Mouse (Mus musculus) splenic B cell, adult 2 months (primary cell): ENCODE measurements around the gene Tmem229b.
"Not testable (repeated sequence)": the region's sequence is repeated elsewhere in the genome, so short reads cannot be mapped to it uniquely, and the experiment has no call there.

Source experiments
- DNase-seq: peaks from one replicate; pipeline ENCODE4 v3.0.0-alpha.2; 2011; ENCODE audit warnings: low read depth, low spot score
- H3K27me3 ChIP-seq: 2 replicates; pipeline ENCODE4 v1.6.1; 2012; ENCODE audit warnings: mild to moderate bottlenecking, low read length, moderate library complexity, mixed read lengths; ENCODE audit not compliant: control insufficient read depth, poor library complexity, insufficient read depth, severe bottlenecking
- H3K36me3 ChIP-seq: 2 replicates; pipeline ENCODE4 v1.6.1; 2012; ENCODE audit warnings: mild to moderate bottlenecking, low read length, moderate library complexity, mixed read lengths; ENCODE audit not compliant: control insufficient read depth, poor library complexity, insufficient read depth, severe bottlenecking

The Tmem229b gene

GRCm38 (mm10) chr12:79028911-79029861, 21.8 kb upstream of the Tmem229b start, which contains the start of gene Plekhh1:
Gene Plekhh1 (plus strand): TSS chr12:79029163.
- peak; percentile 52 for DNase-seq
- Histone ChIP-seq H3K27me3 (no peaks in the 10 kb centered on the region), H3K36me3 (no peaks in the 10 kb centered on the region)

- not testable (repeated sequence) for H3K36me3 ChIP-seq, DNase-seq, H3K27me3 ChIP-seq
Observed at GRCm38 (mm10) chr12:79027526-79027925, 20.1 kb upstream of the Tmem229b start.

- Histone ChIP-seq H3K36me3 (no peaks in the 10 kb centered on the region), H3K27me3 (no peaks in the 10 kb centered on the region)
- peak; percentile 54 for DNase-seq
Observed at GRCm38 (mm10) chr12:79022882-79023281, 15.5 kb upstream of the Tmem229b start.

GRCm38 (mm10) chr12:79021902-79022301, 14.5 kb upstream of the Tmem229b start:
- H3K36me3 ChIP-seq, result no peaks in the 10 kb centered on the region
- no peaks in the 10 kb centered on the region for H3K27me3 ChIP-seq
- no peak for DNase-seq

- peak; percentile 45 for DNase-seq
- Histone ChIP-seq H3K27me3 (no peaks in the 10 kb centered on the region), H3K36me3 (no peaks in the 10 kb centered on the region)
Observed at GRCm38 (mm10) chr12:79017994-79018399, 10.6 kb upstream of the Tmem229b start.

GRCm38 (mm10) chr12:79016109-79016508, 8.7 kb upstream of the Tmem229b start:
- no peak for DNase-seq
- no peaks in the 10 kb centered on the region for H3K27me3 ChIP-seq
- no peaks in the 10 kb centered on the region for H3K36me3 ChIP-seq

GRCm38 (mm10) chr12:79010569-79010968, 3.1 kb upstream of the Tmem229b start:
- DNase-seq, result no peak

GRCm38 (mm10) chr12:79006478-79007125, 825 bp downstream of the Tmem229b start:
- DNase-seq, result peak; percentile 60
- no peaks in the 10 kb centered on the region for H3K36me3 ChIP-seq

More at GRCm38 (mm10) chr12:79010569-79010968, 3.1 kb upstream of the Tmem229b start:
- H3K27me3 ChIP-seq, result no peaks in the 10 kb centered on the region
- H3K36me3 ChIP-seq, result no peaks in the 10 kb centered on the region

GRCm38 (mm10) chr12:79006076-79006475, 1.4 kb downstream of the Tmem229b start:
- H3K36me3 ChIP-seq, result no peaks in the 10 kb centered on the region
- no peaks in the 10 kb centered on the region for H3K27me3 ChIP-seq
- no peak for DNase-seq

More at GRCm38 (mm10) chr12:79006478-79007125, 825 bp downstream of the Tmem229b start:
- no peaks in the 10 kb centered on the region for H3K27me3 ChIP-seq

GRCm38 (mm10) chr12:79005456-79005855, 2.0 kb downstream of the Tmem229b start:
- no peak for DNase-seq
- H3K27me3 ChIP-seq, result no peaks in the 10 kb centered on the region
- H3K36me3 ChIP-seq, result no peaks in the 10 kb centered on the region

- Histone ChIP-seq H3K27me3 (no peaks in the 10 kb centered on the region), H3K36me3 (no peaks in the 10 kb centered on the region)
- no peak for DNase-seq
Observed at GRCm38 (mm10) chr12:79002978-79003377, 4.4 kb downstream of the Tmem229b start.

GRCm38 (mm10) chr12:79002406-79002805, 5.0 kb downstream of the Tmem229b start:
- no peaks in the 10 kb centered on the region for H3K36me3 ChIP-seq
- no peaks in the 10 kb centered on the region for H3K27me3 ChIP-seq

GRCm38 (mm10) chr12:78996711-78997110, 10.7 kb downstream of the Tmem229b start:
- no peaks in the 10 kb centered on the region for H3K36me3 ChIP-seq
- no peaks in the 10 kb centered on the region for H3K27me3 ChIP-seq
- DNase-seq, result no peak

More at GRCm38 (mm10) chr12:79002406-79002805, 5.0 kb downstream of the Tmem229b start:
- no peak for DNase-seq

- DNase-seq, result no peak
- Histone ChIP-seq H3K36me3 (no peaks in the 10 kb centered on the region), H3K27me3 (no peaks in the 10 kb centered on the region)
Observed at GRCm38 (mm10) chr12:78996271-78996670, 11.2 kb downstream of the Tmem229b start.

GRCm38 (mm10) chr12:78987581-78988081, 19.8 kb downstream of the Tmem229b start:
- Histone ChIP-seq H3K27me3 (no peaks in the 10 kb centered on the region), H3K36me3 (no peaks in the 10 kb centered on the region)
- DNase-seq, result no peak
